Mouse (Mus musculus): ENCODE measurements around the gene Orai1.

GRCm38 (mm10) chr5:122986091-122986493 lies 28.8 kb upstream of the Orai1 start:
- no peak for TF ChIP-seq CTCF (IDR thresholded peaks at IDR 0.05; ENCODE audit: borderline replicate concordance, control insufficient read depth, extremely low read depth, insufficient read depth, low read length, poor library complexity)
- TF ChIP-seq POLR2A (IDR thresholded peaks at IDR 0.05; ENCODE audit: control insufficient read depth, extremely low read depth, insufficient read depth, low read length, poor library complexity): no peak
